In the genomic region with DNA sequence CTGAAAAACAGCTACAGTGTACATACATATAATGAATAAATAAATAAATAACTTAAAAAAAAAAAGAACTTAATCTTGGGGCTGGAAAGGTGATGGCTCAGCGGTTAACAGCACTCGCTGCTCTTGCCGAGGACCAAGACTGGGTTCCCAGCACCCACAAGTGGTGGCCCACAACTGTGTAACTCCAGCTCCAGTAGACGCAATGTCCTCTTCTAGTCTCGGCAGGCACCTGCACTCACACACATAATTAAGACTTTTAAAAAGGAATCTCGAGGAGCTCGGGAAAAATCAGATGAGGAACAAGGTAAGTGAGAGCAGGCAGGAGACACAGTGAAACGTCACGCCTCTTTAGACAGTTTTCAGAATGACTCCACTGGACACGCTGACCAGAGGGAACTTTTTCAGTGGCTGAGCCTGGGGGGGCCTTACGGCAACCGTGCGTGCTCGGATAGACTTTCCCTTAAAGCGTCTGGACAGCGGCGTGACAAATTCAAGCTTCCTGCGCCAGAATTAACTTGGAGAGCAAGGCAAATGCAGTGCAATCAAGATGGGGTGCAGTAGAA, we compare ENCODE assay signal across 8 mouse cellular contexts. TPM values are rescaled to one million over a fixed set of nuclear protein-coding genes. Genes with fewer than 3 reads are reported as not detected.
DNase-seq lines count a peak whose midpoint lies in the region; ATAC-seq and TF ChIP-seq lines count a peak whose summit lies in the region.

No protein-coding gene starts in this region.

- ATAC-seq in CD4-positive, CD25-positive, alpha-beta regulatory T cell, adult 4 months = no peak
- no peak for ATAC-seq in lung, postnatal 0 days
- ATAC-seq in hindbrain, embryonic 11.5 days (ENCODE audit: low FRiP score) = peak; percentile 31
- ATAC-seq in midbrain, embryonic 11.5 days (ENCODE audit: low FRiP score) = peak; percentile 14; the same call in 1 of the 2 replicates

- H3K27me3 ChIP-seq in lung, postnatal 0 days (replicated peaks; ENCODE audit: insufficient read depth, low read length) = no peaks in the 10 kb centered on the region
- no peaks in the 10 kb centered on the region for H3K27me3 ChIP-seq in hindbrain, embryonic 11.5 days (ENCODE audit: control insufficient read depth, insufficient read depth, low read length)
- H3K27me3 ChIP-seq in midbrain, embryonic 11.5 days (ENCODE audit: control insufficient read depth, insufficient read depth, low read length) = no peaks in the 10 kb centered on the region; the same call in 1 of the 2 replicates

- no peaks in the 10 kb centered on the region for H3K9me3 ChIP-seq in lung, postnatal 0 days (ENCODE audit: low read length)
- no peaks in the 10 kb centered on the region for H3K9me3 ChIP-seq in hindbrain, embryonic 11.5 days (ENCODE audit: control insufficient read depth, low read length)
- no peaks in the 10 kb centered on the region for H3K9me3 ChIP-seq in midbrain, embryonic 11.5 days (ENCODE audit: control insufficient read depth, low read length)

- no peak for TF ChIP-seq CTCF in lung, postnatal 0 days (IDR thresholded peaks at IDR 0.05)

- peak overlapping the region; percentile 73 for H3K9ac ChIP-seq in lung, postnatal 0 days (replicated peaks; ENCODE audit: low read depth)
- peak overlapping the region; percentile 57 for H3K9ac ChIP-seq in hindbrain, embryonic 11.5 days (ENCODE audit: low read depth, low read length)
- peak overlapping the region; percentile 74 for H3K9ac ChIP-seq in midbrain, embryonic 11.5 days (ENCODE audit: low read length)

- TF ChIP-seq EP300 in lung, postnatal 0 days (IDR thresholded peaks at IDR 0.05) = no peak

- H3K4me2 ChIP-seq in lung, postnatal 0 days (replicated peaks; ENCODE audit: low read depth, low read length) = peak overlapping the region; percentile 83
- H3K4me2 ChIP-seq in hindbrain, embryonic 11.5 days (replicated peaks; ENCODE audit: low read depth, low read length) = peak overlapping the region; percentile 89
- H3K4me2 ChIP-seq in midbrain, embryonic 11.5 days = peak overlapping the region; percentile 73

- WGBS in lung, postnatal 0 days = 11% methylated on average over 18 of the region's 18 CpGs
- 14% methylated on average over 18 of the region's 18 CpGs for WGBS in hindbrain, embryonic 11.5 days
- WGBS in midbrain, embryonic 11.5 days = 14% methylated on average over 18 of the region's 18 CpGs

- peak; percentile 33 for DNase-seq in CD4-positive, CD25-positive, alpha-beta regulatory T cell, adult 2 months (ENCODE audit: low read depth, low spot score)
- peak; percentile 25 for DNase-seq in lung, postnatal 0 days (ENCODE audit: low spot score)
- DNase-seq in lung, postnatal 25 days (ENCODE audit: low spot score) = no peak
- no peak for DNase-seq in hindbrain, embryonic 11.5 days (ENCODE audit: low spot score)
- no peak for DNase-seq in midbrain, embryonic 11.5 days (ENCODE audit: low spot score, missing footprints)
- DNase-seq in gastrocnemius, adult 18-20 months (ENCODE audit: low spot score) = no peak
- DNase-seq in thymus, postnatal 10 days (ENCODE audit: low spot score in 2 of 2) = no peak

- no peaks in the 10 kb centered on the region for H3K36me3 ChIP-seq in lung, postnatal 0 days (ENCODE audit: insufficient read depth, low read length)
- H3K36me3 ChIP-seq in hindbrain, embryonic 11.5 days (ENCODE audit: control insufficient read depth, insufficient read depth, low read length) = no peaks in the 10 kb centered on the region
- no peaks in the 10 kb centered on the region for H3K36me3 ChIP-seq in midbrain, embryonic 11.5 days (ENCODE audit: control insufficient read depth, insufficient read depth, low read length)

- H3K4me1 ChIP-seq in lung, postnatal 0 days (ENCODE audit: insufficient read depth, low read depth, low read length) = no peaks in the 10 kb centered on the region
- H3K4me1 ChIP-seq in hindbrain, embryonic 11.5 days (replicated peaks; ENCODE audit: control insufficient read depth, insufficient read depth, low read length) = no peaks in the 10 kb centered on the region
- peaks cover 5% of the 10 kb centered on the region for H3K4me1 ChIP-seq in midbrain, embryonic 11.5 days (ENCODE audit: control insufficient read depth, insufficient read depth, low read length)

- H3K4me3 ChIP-seq in lung, postnatal 0 days (ENCODE audit: low read depth, low read length) = peak overlapping the region; percentile 74
- H3K4me3 ChIP-seq in hindbrain, embryonic 11.5 days (ENCODE audit: low read depth, low read length) = peak overlapping the region; percentile 76
- peak overlapping the region; percentile 85 for H3K4me3 ChIP-seq in midbrain, embryonic 11.5 days (ENCODE audit: low read depth, low read length)

- peak overlapping the region; percentile 90 for H3K27ac ChIP-seq in lung, postnatal 0 days (ENCODE audit: low read length)
- H3K27ac ChIP-seq in hindbrain, embryonic 11.5 days (ENCODE audit: low read depth, low read length) = peak overlapping the region; percentile 60
- H3K27ac ChIP-seq in midbrain, embryonic 11.5 days (ENCODE audit: low read depth, low read length) = no peak overlapping the region; the same call in 1 of the 2 replicates

RNA-seq across cellular contexts. Expression of a gene that starts 0.7 kb away (rescaled TPM):
- 10 to 100 TPM; 23.9 to 24.1 TPM for polyA plus RNA-seq in CD4-positive, CD25-positive, alpha-beta regulatory T cell, adult 4 months (2017; shearing (Covaris generic))
- 30.8 and 34.1 TPM in 2 replicates for polyA plus RNA-seq in lung, postnatal 0 days (2015; fragmentation: Nextera tagmentation; extraction: Ambion mirVana)
- polyA plus RNA-seq in hindbrain, embryonic 11.5 days (2014; fragmentation: Nextera tagmentation; extraction: Ambion mirVana) = 60.7 and 64.2 TPM in 2 replicates
- polyA plus RNA-seq in midbrain, embryonic 11.5 days (2014; fragmentation: Nextera tagmentation; extraction: Ambion mirVana) = 67.4 and 69.3 TPM in 2 replicates
- total RNA-seq in gastrocnemius, adult 18-20 months (2021) = 10 to 100 TPM; 15.2 to 15.4 TPM

RNA-seq across cellular contexts. Expression of a gene that starts 49.3 kb away (rescaled TPM):
- polyA plus RNA-seq in CD4-positive, CD25-positive, alpha-beta regulatory T cell, adult 4 months (2017; shearing (Covaris generic)) = 10 to 100 TPM; 45.1 to 46.5 TPM
- polyA plus RNA-seq in lung, postnatal 0 days (2015; fragmentation: Nextera tagmentation; extraction: Ambion mirVana) = 44.5 and 48.1 TPM in 2 replicates
- polyA plus RNA-seq in hindbrain, embryonic 11.5 days (2014; fragmentation: Nextera tagmentation; extraction: Ambion mirVana) = 111 and 129 TPM in 2 replicates
- 79.4 and 99.6 TPM in 2 replicates for polyA plus RNA-seq in midbrain, embryonic 11.5 days (2014; fragmentation: Nextera tagmentation; extraction: Ambion mirVana)
- 10 to 100 TPM; 32.0 to 32.7 TPM for total RNA-seq in gastrocnemius, adult 18-20 months (2021)

Comparison
In these comparisons a context has a peak if more than half of its experiments do, and no peak if none do; other contexts are left out.
1. DNase-seq: peak in CD4-positive, CD25-positive, alpha-beta regulatory T cell, adult 2 months (single experiment) and lung, postnatal 0 days (single experiment); none in lung, postnatal 25 days (single experiment), hindbrain, embryonic 11.5 days (single experiment), midbrain, embryonic 11.5 days (single experiment), gastrocnemius, adult 18-20 months (single experiment) and thymus, postnatal 10 days (0 of 2).
2. ATAC-seq: peak in hindbrain, embryonic 11.5 days (single experiment) and midbrain, embryonic 11.5 days (single experiment); none in CD4-positive, CD25-positive, alpha-beta regulatory T cell, adult 4 months (single experiment) and lung, postnatal 0 days (single experiment).
3. Peak in every context shown above with its lines, with median percentiles within 50 percentile points of each other: H3K4me2 ChIP-seq, H3K4me3 ChIP-seq and H3K9ac ChIP-seq.